9 mouse cellular contexts compared by ENCODE assay signal in genomic region chr19:5713730-5714129, GRCm38 (mm10). TPM values are rescaled to one million over a fixed set of nuclear protein-coding genes. Genes with fewer than 3 reads are reported as not detected.
A peak's percentile ranks its signal among the peaks of the same experiment; 100 is the strongest.
DNase-seq lines count a peak whose midpoint lies in the region; ATAC-seq lines count a peak whose summit lies in the region.
"Had no signal": no experiment of that assay in that cellular context is flagged by ENCODE, and none has a peak within 500 bp of the region (broad histone marks: within the 10 kb centered on the region; RNA-seq: fewer than 3 reads in every experiment).

No protein-coding gene starts in this region.

- no peak overlapping the region for H3K9ac ChIP-seq in midbrain, embryonic 15.5 days
- no peak overlapping the region; the same call in 1 of the 2 replicates for H3K9ac ChIP-seq in midbrain, embryonic 13.5 days (replicated peaks)
- no peak overlapping the region for H3K9ac ChIP-seq in embryonic facial prominence, embryonic 14.5 days (ENCODE audit: low read depth, low read length)

- 0 out of 2 replicates have a peak overlapping the region, but pooled peaks have one; percentile 0 for H3K4me3 ChIP-seq in midbrain, embryonic 15.5 days
- no peak overlapping the region for H3K4me3 ChIP-seq in midbrain, embryonic 13.5 days (replicated peaks)
- H3K4me3 ChIP-seq in embryonic facial prominence, embryonic 14.5 days (ENCODE audit: low read depth, low read length), result no peak overlapping the region

- H3K27ac ChIP-seq in midbrain, embryonic 15.5 days, result no peak overlapping the region
- H3K27ac ChIP-seq in midbrain, embryonic 13.5 days, result no peak overlapping the region
- H3K27ac ChIP-seq in embryonic facial prominence, embryonic 14.5 days (replicated peaks; ENCODE audit: low read depth, low read length), result peak overlapping the region; percentile 53

- H3K4me1 ChIP-seq in midbrain, embryonic 15.5 days, result peaks cover 31% of the 10 kb centered on the region
- H3K4me1 ChIP-seq in midbrain, embryonic 13.5 days (replicated peaks), result peaks cover 30% of the 10 kb centered on the region
- peaks cover 11% of the 10 kb centered on the region; the same call in 1 of the 2 replicates for H3K4me1 ChIP-seq in embryonic facial prominence, embryonic 14.5 days (ENCODE audit: control insufficient read depth, insufficient read depth, low read length)

- WGBS in midbrain, embryonic 15.5 days, result 16% methylated on average over 2 of the region's 2 CpGs
- 9% methylated on average over 2 of the region's 2 CpGs for WGBS in midbrain, embryonic 13.5 days
- WGBS in embryonic facial prominence, embryonic 14.5 days, result 0% methylated on average over 1 of the region's 2 CpGs

- intact Hi-C loops in heart, postnatal 14 days (cut with DNase I), result loop anchor here (2.0 kb wide), 1 partner anchor 67 kb away; no protein-coding TSS in a partner anchor
- intact Hi-C loops in left cerebral cortex, postnatal 4 days (cut with DNase I), result loop anchor here (10.0 kb wide), 1 partner anchor 61 kb away; the partner anchor contains the start of gene Scyl1

- H3K36me3 ChIP-seq in midbrain, embryonic 15.5 days (replicated peaks), result peaks cover 17% of the 10 kb centered on the region
- peaks cover 56% of the 10 kb centered on the region for H3K36me3 ChIP-seq in midbrain, embryonic 13.5 days
- H3K36me3 ChIP-seq in embryonic facial prominence, embryonic 14.5 days (ENCODE audit: control insufficient read depth, insufficient read depth, low read length), result peaks cover 62% of the 10 kb centered on the region

- no peak for ATAC-seq in midbrain, embryonic 15.5 days (replicated peaks)
- ATAC-seq in midbrain, embryonic 13.5 days, result no peak
- peak; percentile 65 for ATAC-seq in embryonic facial prominence, embryonic 14.5 days (ENCODE audit: low read depth)

- DNase-seq in embryonic facial prominence, embryonic 14.5 days (ENCODE audit: low spot score), result peak; percentile 84
- DNase-seq in heart, postnatal 14 days, result peak; percentile 75 to 83
- peak; percentile 51 for DNase-seq in liver
- DNase-seq in ovary, postnatal 36 days (ENCODE audit: low spot score), result peak; percentile 51
- DNase-seq in cerebellum, adult 11-12 months, result no peak
- no peak for DNase-seq in left cerebral cortex, postnatal 4 days

- no peaks in the 10 kb centered on the region for H3K9me3 ChIP-seq in midbrain, embryonic 15.5 days
- H3K9me3 ChIP-seq in midbrain, embryonic 13.5 days, result no peaks in the 10 kb centered on the region
- no peaks in the 10 kb centered on the region for H3K9me3 ChIP-seq in embryonic facial prominence, embryonic 14.5 days (ENCODE audit: control insufficient read depth, low read length)

- H3K27me3 ChIP-seq in midbrain, embryonic 15.5 days (replicated peaks), result no peaks in the 10 kb centered on the region
- no peaks in the 10 kb centered on the region for H3K27me3 ChIP-seq in midbrain, embryonic 13.5 days
- no peaks in the 10 kb centered on the region for H3K27me3 ChIP-seq in embryonic facial prominence, embryonic 14.5 days (replicated peaks; ENCODE audit: control insufficient read depth, insufficient read depth, low read length)

- H3K4me2 ChIP-seq in midbrain, embryonic 15.5 days, result peak overlapping the region; percentile 56
- H3K4me2 ChIP-seq in midbrain, embryonic 13.5 days (replicated peaks), result no peak overlapping the region
- H3K4me2 ChIP-seq in embryonic facial prominence, embryonic 14.5 days (ENCODE audit: low read depth, low read length), result no peak overlapping the region

RNA-seq across cellular contexts. Expression of gene Kcnk7, which starts 9.6 kb away (rescaled TPM):
- 0.19 and 0.28 TPM in 2 replicates for polyA plus RNA-seq in midbrain, embryonic 15.5 days (2015; fragmentation: Nextera tagmentation; extraction: Ambion mirVana)
- polyA plus RNA-seq in midbrain, embryonic 13.5 days (2015; fragmentation: Nextera tagmentation; extraction: Ambion mirVana), result 0.15 TPM in 1 of 2 replicates, not detected in the other
- polyA plus RNA-seq in embryonic facial prominence, embryonic 14.5 days (2014; fragmentation: Nextera tagmentation; extraction: Ambion mirVana), result 0.34 and 1.7 TPM in 2 replicates
- total RNA-seq in heart, postnatal 14 days (2021), result not detected
- not detected for total RNA-seq in left cerebral cortex, postnatal 4 days (2021)
- polyA plus RNA-seq: neural tube, embryonic 14.5 days had no signal

RNA-seq across cellular contexts. Expression of gene Ehbp1l1, which starts 12.4 kb away (rescaled TPM):
- 23.7 and 25.5 TPM in 2 replicates for polyA plus RNA-seq in midbrain, embryonic 15.5 days (2015; fragmentation: Nextera tagmentation; extraction: Ambion mirVana)
- polyA plus RNA-seq in midbrain, embryonic 13.5 days (2015; fragmentation: Nextera tagmentation; extraction: Ambion mirVana), result 8.9 and 10.5 TPM in 2 replicates
- polyA plus RNA-seq in embryonic facial prominence, embryonic 14.5 days (2014; fragmentation: Nextera tagmentation; extraction: Ambion mirVana), result 34.2 and 43.4 TPM in 2 replicates
- total RNA-seq in heart, postnatal 14 days (2021), result 100 to 1,000 TPM; 124 to 141 TPM
- 10 to 100 TPM; 41.9 to 48.6 TPM for total RNA-seq in left cerebral cortex, postnatal 4 days (2021)

RNA-seq across cellular contexts. Expression of gene Fam89b, which starts 15.7 kb away (rescaled TPM):
- polyA plus RNA-seq in midbrain, embryonic 15.5 days (2015; fragmentation: Nextera tagmentation; extraction: Ambion mirVana), result 158 and 165 TPM in 2 replicates
- polyA plus RNA-seq in midbrain, embryonic 13.5 days (2015; fragmentation: Nextera tagmentation; extraction: Ambion mirVana), result 179 and 197 TPM in 2 replicates
- 101 and 111 TPM in 2 replicates for polyA plus RNA-seq in embryonic facial prominence, embryonic 14.5 days (2014; fragmentation: Nextera tagmentation; extraction: Ambion mirVana)
- total RNA-seq in heart, postnatal 14 days (2021), result 10 to 100 TPM; 38.6 to 40.1 TPM
- total RNA-seq in left cerebral cortex, postnatal 4 days (2021), result 10 to 100 TPM; 72.4 to 72.5 TPM

RNA-seq across cellular contexts. Expression of gene Pcnx3, which starts 25.0 kb away (rescaled TPM):
- polyA plus RNA-seq in midbrain, embryonic 15.5 days (2015; fragmentation: Nextera tagmentation; extraction: Ambion mirVana), result 29.2 TPM in 2 replicates
- 25.6 and 29.1 TPM in 2 replicates for polyA plus RNA-seq in midbrain, embryonic 13.5 days (2015; fragmentation: Nextera tagmentation; extraction: Ambion mirVana)
- polyA plus RNA-seq in embryonic facial prominence, embryonic 14.5 days (2014; fragmentation: Nextera tagmentation; extraction: Ambion mirVana), result 24.1 and 32.1 TPM in 2 replicates
- 10 to 100 TPM; 24.0 to 24.9 TPM for total RNA-seq in heart, postnatal 14 days (2021)
- total RNA-seq in left cerebral cortex, postnatal 4 days (2021), result 10 to 100 TPM; 87.7 to 91.7 TPM

RNA-seq across cellular contexts. Expression of gene Map3k11, which starts 25.2 kb away (rescaled TPM):
- 12.5 and 14.0 TPM in 2 replicates for polyA plus RNA-seq in midbrain, embryonic 15.5 days (2015; fragmentation: Nextera tagmentation; extraction: Ambion mirVana)
- polyA plus RNA-seq in midbrain, embryonic 13.5 days (2015; fragmentation: Nextera tagmentation; extraction: Ambion mirVana), result 11.4 and 15.1 TPM in 2 replicates
- polyA plus RNA-seq in embryonic facial prominence, embryonic 14.5 days (2014; fragmentation: Nextera tagmentation; extraction: Ambion mirVana), result 18.9 and 23.3 TPM in 2 replicates
- total RNA-seq in heart, postnatal 14 days (2021), result 10 to 100 TPM; 35.9 to 37.2 TPM
- total RNA-seq in left cerebral cortex, postnatal 4 days (2021), result 10 to 100 TPM; 14.3 to 14.6 TPM

Comparison
In these comparisons a context has a peak if more than half of its experiments do, and no peak if none do; other contexts are left out.
1. DNase-seq: peak in embryonic facial prominence, embryonic 14.5 days (single experiment), heart, postnatal 14 days (2 of 2), liver (single experiment) and ovary, postnatal 36 days (single experiment); none in cerebellum, adult 11-12 months (single experiment) and left cerebral cortex, postnatal 4 days (single experiment).